Mouse (Mus musculus) adipose tissue, adult 10 weeks (tissue): ENCODE results near the gene Hist2h3c2. TPM values are rescaled to one million over a fixed set of nuclear protein-coding genes. Genes with fewer than 3 reads are reported as not detected.

Source experiments
- polyA plus RNA-seq: library from polyadenylated mRNA; stranded (reverse); fragments of 350-450 nt; fragmentation: Illumina TruSeq; extraction: RNeasy Lipid Tissue Mini Kit (QIAGEN cat#74804); gene quantifications from one replicate; pipeline ENCODE4 v1.2.3, GENCODE M21; 2014; ENCODE audit warnings: low read depth, low replicate concordance

Gene Hist2h3c2
- 4.2 TPM for polyA plus RNA-seq

DNA sequence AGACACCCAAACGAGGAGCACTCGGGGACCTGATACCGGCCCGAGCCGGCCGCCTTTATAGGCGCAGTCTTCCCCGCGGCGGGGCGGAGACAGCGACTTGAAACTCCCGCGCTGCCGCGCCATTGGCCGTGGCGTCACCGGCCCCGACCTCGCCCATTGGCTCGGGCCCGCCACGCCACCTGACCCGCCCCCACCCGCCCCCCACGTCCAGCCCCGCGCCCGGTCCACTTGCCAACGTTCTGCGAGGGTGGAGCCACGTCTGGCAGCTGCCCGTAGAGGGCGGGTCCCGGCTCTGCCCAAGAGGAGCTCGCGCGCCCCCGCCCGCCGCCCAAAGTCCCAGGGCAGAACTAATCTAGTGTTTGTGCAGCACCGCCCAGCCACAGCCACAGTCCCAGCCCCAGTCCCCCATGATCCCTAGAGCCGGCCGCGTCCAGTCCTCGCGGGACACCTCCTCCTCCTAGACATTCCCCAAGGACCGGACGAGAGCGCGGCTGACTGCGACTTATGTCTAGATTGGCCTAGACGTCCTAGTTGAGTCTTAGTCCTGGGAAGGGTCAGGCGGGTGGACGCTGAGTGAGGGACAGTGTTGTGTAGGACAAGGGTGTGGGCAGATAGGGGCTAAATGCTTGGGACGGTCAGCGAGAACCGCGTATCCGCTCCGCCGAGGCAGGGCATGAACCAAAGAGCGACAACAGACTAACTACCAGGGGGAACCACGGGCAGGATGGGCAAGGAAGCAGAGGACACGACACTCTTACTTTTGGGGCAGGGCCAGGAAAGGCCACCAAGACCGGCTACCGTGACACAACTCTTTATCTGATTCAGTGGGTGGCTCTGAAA, at the start of gene Hist2h3c2:
Gene Hist2h3c2, minus strand, starts transcription at position 174 of the 840 bp plus-strand sequence.

DNA sequence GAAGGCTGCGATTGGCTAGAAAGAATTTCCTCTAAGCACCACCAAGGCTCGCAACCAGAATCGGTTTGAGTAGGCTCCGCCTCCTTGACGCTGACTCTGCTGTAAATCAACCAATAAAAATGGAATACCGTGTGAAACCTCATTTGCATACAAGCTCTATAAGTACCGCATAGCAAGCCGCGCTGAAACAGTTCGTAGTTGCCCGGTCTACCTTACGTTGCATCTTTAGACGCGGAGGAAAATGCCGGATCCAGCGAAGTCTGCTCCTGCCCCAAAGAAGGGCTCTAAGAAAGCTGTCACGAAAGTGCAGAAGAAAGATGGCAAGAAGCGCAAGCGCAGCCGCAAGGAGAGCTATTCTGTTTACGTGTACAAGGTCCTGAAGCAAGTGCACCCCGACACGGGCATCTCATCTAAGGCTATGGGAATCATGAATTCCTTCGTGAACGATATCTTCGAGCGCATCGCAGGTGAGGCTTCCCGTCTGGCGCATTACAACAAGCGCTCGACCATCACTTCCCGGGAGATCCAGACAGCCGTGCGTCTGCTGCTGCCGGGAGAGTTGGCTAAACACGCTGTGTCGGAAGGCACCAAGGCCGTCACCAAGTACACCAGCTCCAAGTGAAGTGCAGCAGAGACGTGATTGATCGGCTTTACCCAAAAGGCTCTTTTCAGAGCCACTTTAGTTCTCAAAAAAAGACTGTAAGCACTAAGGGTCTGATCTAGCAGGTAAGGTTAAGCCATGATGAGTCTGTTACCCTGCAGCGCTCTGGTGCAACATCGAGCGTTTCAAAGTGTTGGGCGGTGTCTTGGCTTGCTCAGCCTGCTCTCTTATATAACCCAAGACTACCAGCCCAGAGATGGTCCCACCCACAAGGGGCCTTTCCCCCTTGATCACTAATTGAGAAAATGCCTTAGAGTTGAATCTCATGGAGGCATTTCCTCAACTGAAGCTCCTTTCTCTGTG, 30.9 kb upstream of the Hist2h3c2 start, which contains the start of gene Hist2h2bb:
Gene Hist2h2bb, plus strand, starts transcription at position 242 of the 964 bp plus-strand sequence.

DNA sequence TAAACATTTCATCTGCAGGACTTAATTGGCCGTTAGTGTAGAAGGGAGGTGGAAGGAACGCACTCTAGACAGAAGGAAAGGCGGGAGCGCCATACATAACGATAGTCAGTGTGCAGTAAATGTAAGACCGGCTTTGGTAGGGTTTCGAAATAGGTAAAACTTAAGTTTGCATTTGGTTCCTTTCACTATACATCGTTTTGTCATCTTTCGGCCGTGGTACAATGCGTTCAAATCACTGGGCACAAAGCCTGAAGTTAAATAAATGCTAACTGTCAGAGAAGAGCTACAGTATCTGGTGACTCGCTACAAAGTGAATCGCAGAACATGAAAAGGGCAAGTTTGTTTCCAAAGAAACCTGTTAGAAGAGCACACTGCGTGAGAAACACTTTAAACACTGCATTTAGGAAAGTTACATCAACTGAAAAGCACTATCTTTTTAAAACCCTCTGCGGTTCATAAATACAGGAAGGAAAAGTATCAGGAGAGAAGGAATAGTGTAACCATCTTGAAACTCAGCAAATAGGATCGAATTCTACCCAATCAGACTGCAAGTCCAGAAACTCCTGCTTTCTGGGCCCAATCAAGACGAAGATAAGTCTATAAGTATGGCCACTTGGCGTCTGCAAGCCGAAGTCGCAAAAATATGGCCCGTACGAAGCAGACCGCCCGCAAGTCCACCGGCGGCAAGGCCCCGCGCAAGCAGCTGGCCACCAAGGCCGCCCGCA, 29.3 kb upstream of the Hist2h3c2 start, which contains the start of gene Hist2h3b:
Gene Hist2h3b, plus strand, starts transcription at position 604 of the 725 bp plus-strand sequence.

DNA sequence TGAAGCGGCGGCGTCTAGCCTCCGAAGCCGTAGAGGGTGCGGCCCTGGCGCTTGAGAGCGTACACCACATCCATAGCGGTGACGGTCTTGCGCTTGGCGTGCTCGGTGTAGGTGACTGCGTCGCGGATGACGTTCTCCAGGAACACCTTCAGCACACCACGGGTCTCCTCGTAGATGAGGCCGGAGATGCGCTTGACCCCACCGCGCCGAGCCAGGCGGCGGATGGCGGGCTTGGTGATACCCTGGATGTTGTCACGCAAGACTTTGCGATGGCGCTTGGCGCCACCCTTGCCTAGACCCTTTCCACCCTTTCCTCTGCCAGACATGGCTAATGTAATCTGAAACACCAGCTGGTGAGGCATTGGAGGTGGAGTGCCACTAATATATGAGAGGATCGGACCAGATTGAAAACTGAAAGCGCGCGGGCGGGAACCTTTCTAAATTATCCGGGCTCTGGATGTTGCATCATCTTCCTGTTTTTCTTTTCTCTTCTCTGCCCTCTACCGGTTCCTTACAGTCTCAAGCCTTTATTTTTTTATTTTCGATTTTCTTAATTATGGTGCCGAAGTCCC, 24.1 kb upstream of the Hist2h3c2 start, which contains the start of gene Hist2h4:
Gene Hist2h4, minus strand, starts transcription at position 333 of the 572 bp plus-strand sequence.

DNA sequence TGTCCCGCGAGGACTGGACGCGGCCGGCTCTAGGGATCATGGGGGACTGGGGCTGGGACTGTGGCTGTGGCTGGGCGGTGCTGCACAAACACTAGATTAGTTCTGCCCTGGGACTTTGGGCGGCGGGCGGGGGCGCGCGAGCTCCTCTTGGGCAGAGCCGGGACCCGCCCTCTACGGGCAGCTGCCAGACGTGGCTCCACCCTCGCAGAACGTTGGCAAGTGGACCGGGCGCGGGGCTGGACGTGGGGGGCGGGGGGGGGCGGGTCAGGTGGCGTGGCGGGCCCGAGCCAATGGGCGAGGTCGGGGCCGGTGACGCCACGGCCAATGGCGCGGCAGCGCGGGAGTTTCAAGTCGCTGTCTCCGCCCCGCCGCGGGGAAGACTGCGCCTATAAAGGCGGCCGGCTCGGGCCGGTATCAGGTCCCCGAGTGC, 7.5 kb upstream of the Hist2h3c2 start, which contains the start of gene Hist2h3c1:
Gene Hist2h3c1, plus strand, starts transcription at position 259 of the 430 bp plus-strand sequence.

DNA sequence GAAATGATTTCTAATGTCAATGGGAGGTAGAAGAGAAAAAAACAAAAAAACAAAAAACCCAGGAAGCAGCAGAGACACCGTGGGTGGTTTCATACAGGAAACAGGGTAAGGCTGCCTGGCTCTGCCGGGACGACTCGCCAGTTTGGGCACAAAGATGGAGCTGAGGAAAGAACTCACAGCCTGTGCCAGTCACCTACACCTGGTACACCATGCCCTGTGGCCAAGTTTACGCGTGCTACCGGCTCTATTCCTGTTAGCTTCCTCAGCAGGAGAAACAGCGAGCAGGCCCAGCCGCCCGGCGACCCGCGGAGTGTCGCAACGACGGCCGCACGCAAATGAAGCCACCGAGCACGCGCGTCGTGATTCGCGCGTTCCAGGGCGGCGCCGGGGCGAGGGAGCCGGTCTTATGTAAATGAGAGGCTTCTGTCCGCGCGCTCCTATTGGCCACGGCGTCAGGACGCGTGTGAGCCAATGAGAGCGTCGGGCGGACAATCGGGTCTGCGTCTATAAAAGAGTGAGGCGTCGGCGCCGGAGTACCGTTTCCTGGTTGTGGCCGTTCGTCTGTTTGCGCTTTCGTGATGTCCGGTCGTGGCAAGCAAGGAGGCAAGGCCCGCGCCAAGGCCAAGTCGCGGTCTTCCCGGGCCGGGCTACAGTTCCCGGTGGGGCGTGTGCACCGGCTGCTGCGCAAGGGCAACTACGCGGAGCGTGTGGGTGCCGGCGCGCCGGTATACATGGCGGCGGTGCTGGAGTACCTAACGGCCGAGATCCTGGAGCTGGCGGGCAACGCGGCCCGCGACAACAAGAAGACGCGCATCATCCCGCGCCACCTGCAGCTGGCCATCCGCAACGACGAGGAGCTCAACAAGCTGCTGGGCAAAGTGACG, 6.3 kb upstream of the Hist2h3c2 start, which contains the start of gene Hist2h2aa1:
Gene Hist2h2aa1, plus strand, starts transcription at position 495 of the 884 bp plus-strand sequence.

DNA sequence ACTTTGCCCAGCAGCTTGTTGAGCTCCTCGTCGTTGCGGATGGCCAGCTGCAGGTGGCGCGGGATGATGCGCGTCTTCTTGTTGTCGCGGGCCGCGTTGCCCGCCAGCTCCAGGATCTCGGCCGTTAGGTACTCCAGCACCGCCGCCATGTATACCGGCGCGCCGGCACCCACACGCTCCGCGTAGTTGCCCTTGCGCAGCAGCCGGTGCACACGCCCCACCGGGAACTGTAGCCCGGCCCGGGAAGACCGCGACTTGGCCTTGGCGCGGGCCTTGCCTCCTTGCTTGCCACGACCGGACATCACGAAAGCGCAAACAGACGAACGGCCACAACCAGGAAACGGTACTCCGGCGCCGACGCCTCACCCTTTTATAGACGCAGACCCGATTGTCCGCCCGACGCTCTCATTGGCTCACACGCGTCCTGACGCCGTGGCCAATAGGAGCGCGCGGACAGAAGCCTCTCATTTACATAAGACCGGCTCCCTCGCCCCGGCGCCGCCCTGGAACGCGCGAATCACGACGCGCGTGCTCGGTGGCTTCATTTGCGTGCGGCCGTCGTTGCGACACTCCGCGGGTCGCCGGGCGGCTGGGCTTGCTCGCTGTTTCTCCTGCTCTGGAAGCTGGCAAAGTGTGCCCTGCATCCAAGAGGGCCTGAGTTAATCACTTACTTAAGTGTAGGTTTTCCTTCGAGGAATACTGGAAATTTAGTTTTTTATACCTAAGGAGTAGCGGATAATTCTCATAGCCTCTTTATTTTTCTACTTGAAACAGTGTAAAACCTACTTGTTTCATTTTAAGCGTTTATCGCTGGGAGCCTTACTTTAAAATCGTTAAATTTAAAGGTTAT, 1.2 kb upstream of the Hist2h3c2 start, which contains the start of gene Hist2h2aa2:
Gene Hist2h2aa2, minus strand, starts transcription at position 328 of the 850 bp plus-strand sequence.

DNA sequence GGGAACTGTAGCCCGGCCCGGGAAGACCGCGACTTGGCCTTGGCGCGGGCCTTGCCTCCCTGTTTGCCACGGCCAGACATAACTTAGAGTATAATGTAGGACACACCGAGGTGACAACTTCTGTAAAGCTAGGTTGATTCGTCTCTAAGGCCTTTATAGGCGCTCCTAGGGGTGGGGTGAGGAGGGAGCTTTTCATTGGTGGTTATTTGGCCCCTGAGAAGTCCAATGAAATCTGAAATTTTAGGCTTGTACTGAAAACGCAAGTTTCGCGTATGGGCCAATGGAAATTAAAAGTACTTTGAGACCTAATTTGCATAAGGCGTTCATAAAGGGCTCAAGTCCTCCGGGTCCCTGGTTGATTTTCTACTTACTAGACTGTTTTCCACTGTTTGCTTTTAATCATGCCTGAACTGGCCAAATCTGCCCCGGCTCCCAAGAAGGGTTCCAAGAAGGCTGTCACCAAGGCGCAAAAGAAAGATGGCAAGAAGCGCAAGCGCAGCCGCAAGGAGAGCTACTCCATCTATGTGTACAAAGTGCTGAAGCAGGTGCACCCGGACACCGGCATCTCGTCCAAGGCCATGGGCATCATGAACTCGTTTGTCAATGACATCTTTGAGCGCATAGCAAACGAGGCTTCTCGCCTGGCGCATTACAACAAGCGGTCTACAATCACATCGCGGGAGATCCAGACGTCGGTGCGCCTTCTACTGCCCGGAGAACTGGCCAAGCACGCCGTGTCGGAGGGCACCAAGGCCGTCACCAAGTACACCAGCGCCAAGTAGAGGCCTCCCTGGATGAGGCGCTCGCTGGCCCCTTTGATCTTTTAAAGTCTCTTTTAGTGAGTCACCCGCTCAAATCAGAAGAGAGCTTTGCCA, 17.9 kb downstream of the Hist2h3c2 start, which contains the start of the genes Hist2h2ac and Hist2h2be:
Gene Hist2h2ac, minus strand, starts transcription at position 116 of the 875 bp plus-strand sequence.
Gene Hist2h2be, plus strand, starts transcription at position 355 of the 875 bp plus-strand sequence.

DNA sequence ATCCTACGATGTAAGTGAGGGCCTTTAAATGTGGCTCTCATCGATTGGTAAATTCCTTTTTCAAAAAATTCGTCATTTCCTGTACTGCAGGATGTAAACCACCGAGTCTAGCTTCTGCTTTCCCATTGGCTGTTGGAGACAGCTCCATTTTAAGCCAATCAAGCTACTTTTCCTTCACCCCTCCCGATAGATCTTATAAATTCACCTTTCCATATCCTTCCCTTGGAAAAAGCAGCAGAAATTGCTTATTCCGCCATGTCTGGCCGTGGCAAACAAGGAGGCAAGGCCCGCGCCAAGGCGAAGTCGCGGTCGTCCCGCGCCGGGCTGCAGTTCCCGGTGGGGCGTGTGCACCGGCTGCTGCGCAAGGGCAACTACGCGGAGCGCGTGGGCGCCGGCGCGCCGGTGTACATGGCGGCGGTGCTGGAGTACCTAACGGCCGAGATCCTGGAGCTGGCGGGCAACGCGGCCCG, 19.2 kb downstream of the Hist2h3c2 start, which contains the start of the genes Bola1 and Hist2h2ab:
Gene Bola1, minus strand, starts transcription at position 49 of the 470 bp plus-strand sequence.
Gene Hist2h2ab, plus strand, starts transcription at position 205 of the 470 bp plus-strand sequence.

Other genes with a start within 250 kb of the Hist2h3c2 start
- gene Plekho1, start 243.1 kb downstream of the Hist2h3c2 start, polyA plus RNA-seq: 31.8 TPM
- gene Vps45, start 180.7 kb downstream of the Hist2h3c2 start, polyA plus RNA-seq: 22.3 TPM
- gene Otud7b, start 134.6 kb downstream of the Hist2h3c2 start, polyA plus RNA-seq: 16.0 TPM
- gene Mtmr11, start 77.1 kb downstream of the Hist2h3c2 start, polyA plus RNA-seq: 14.9 TPM
- 39.2 TPM for gene Sf3b4, start 66.8 kb downstream of the Hist2h3c2 start, polyA plus RNA-seq
- 2.5 TPM for gene Sv2a, start 58.0 kb downstream of the Hist2h3c2 start, polyA plus RNA-seq
- gene Bola1, start 19.4 kb downstream of the Hist2h3c2 start, polyA plus RNA-seq: 37.5 TPM
- not detected for gene Hist2h2ab, start 19.3 kb downstream of the Hist2h3c2 start, polyA plus RNA-seq
- gene Hist2h2ac, start 18.2 kb downstream of the Hist2h3c2 start, polyA plus RNA-seq: not detected
- gene Hist2h2be, start 18.0 kb downstream of the Hist2h3c2 start, polyA plus RNA-seq: 14.6 TPM
- 306 TPM for gene Hist2h2aa2, start 1.1 kb upstream of the Hist2h3c2 start, polyA plus RNA-seq
- 88.6 TPM for gene Hist2h2aa1, start 6.4 kb upstream of the Hist2h3c2 start, polyA plus RNA-seq
- gene Hist2h3c1, start 7.6 kb upstream of the Hist2h3c2 start, polyA plus RNA-seq: not detected
- gene Hist2h4, start 24.2 kb upstream of the Hist2h3c2 start, polyA plus RNA-seq: 3.0 TPM
- gene Hist2h3b, start 29.5 kb upstream of the Hist2h3c2 start, polyA plus RNA-seq: not detected
- not detected for gene Hist2h2bb, start 30.6 kb upstream of the Hist2h3c2 start, polyA plus RNA-seq
- 3.9 TPM for gene Fcgr1, start 54.8 kb upstream of the Hist2h3c2 start, polyA plus RNA-seq
- gene BC107364, start 213.2 kb upstream of the Hist2h3c2 start, polyA plus RNA-seq: not detected